Mouse (Mus musculus) embryonic fibroblast, embryonic 13.5 days (primary cell): ENCODE data around the gene Tspoap1.

ENCODE experiments used
- CTCF ChIP-seq: IDR thresholded peaks from 2 replicates; pipeline ENCODE4 v1.5.1; 2011; ENCODE audit warnings: mild to moderate bottlenecking, control low read depth, low read length, moderate library complexity, borderline replicate concordance; ENCODE audit not compliant: insufficient read depth
- POLR2A ChIP-seq: IDR thresholded peaks from 2 replicates; pipeline ENCODE4 v1.6.1; 2011; ENCODE audit warnings: low read depth, mild to moderate bottlenecking, control low read depth, low read length, moderate library complexity

DNA sequence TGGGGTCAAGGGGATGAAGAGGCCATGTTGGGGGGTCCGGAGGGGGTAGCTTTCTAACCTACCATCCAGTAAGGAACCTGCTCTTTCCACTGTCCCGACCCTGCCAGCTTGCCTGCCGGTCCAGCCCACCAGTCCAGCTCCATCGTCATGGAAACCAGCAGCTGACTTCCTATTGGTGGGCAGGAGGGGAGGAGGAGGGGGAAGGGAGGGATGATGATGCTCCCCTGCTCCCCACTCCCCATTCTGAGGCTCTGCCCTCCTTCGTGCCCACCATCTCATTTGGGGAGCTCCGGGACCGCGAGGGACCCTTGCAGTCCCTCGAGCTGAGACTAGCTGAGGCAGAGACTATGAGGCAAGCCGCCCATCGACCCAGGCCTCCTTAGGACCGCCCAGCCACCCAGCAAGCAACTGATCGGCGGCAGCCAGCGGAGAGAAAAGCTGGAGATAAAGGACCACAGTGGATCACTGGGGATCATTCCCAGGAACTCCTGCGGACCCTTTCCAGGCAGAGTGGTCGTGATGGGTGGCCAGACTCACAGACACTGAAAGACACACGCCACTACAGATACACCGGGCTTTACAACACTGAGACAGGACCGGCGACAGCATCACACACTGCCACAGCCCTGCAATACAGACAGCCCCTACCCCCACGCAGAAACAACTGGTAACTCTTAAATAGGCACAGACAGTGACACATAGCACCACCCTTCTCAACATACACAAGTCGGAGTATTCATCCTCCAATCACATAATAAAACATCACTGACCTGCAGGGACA is at the start of gene Tspoap1:
- TF ChIP-seq CTCF (no peak), POLR2A (no peak)
